Mouse (Mus musculus): ENCODE data around the gene Gm21394.
"Not testable (repeated sequence)": the region's sequence is repeated elsewhere in the genome, so short reads cannot be mapped to it uniquely, and the experiment has no call there.

Gene Gm21394

DNA sequence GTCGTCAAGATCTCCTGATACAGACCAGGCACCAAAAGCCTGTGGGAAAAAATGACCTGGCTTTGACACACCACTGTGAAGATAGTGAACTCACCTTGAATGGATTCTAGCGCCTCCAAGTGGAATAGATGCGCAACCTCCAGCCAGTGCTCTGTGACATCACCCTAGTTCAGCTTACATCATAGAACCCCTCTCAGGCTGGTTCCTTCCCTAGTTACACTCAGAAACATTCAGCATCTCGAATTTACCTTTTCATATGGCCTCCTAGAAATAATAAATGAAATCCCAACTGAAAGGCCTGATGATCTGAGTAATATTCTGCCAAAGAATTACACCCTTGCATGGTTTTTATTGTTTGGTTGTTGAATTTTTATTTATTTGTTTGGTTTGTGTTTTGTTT lies at the start of gene Gm21394:
Gene Gm21394, minus strand, starts transcription at position 101 of the 400 bp plus-strand sequence.
- not testable (repeated sequence) for DNase-seq (ENCODE audit: low spot score in 2 of 2)
